Mouse (Mus musculus): Measurements from ENCODE around the gene Scaf4. TPM values are rescaled to one million over a fixed set of nuclear protein-coding genes. Genes with fewer than 3 reads are reported as not detected.
A peak's percentile ranks its signal among the peaks of the same experiment; 100 is the strongest.
"Not testable (repeated sequence)": the region's sequence is repeated elsewhere in the genome, so short reads cannot be mapped to it uniquely, and the experiment has no call there.

Scaf4 gene
- total RNA-seq, 4 experiments from 2014 or later = 13.5 to 18.9 (median 15.9) TPM

DNA sequence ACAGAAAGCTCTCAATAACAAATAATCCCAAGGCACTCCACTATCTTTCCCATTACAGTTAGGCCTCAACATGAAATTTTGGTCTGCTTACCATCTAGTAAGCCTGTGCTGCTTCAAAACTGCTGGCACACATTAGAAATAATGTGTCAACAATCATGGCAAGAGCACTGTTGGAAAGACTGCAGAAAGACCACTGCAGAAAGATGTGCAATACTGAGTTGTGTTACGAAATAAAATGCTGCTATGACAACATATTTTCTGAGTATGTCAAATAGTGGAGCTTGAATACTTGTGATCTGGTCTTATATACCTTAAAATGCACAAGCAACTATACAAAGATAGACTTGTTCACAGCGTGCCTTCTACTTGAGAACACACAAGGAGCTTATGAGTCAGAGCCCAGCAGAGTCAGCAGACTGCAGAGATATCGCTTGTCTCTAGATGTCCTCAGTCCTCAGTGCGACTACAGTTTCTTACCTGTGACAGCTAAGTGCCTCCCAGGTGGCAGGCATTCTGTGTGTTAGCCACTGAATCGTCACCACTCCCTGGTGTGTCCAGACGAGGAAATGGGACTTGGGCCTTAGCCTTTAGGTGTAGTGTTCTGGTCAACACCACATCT lies 45.1 kb downstream of the Scaf4 start:
- no peak for DNase-seq (ENCODE audit: low spot score in 2 of 2)

DNA sequence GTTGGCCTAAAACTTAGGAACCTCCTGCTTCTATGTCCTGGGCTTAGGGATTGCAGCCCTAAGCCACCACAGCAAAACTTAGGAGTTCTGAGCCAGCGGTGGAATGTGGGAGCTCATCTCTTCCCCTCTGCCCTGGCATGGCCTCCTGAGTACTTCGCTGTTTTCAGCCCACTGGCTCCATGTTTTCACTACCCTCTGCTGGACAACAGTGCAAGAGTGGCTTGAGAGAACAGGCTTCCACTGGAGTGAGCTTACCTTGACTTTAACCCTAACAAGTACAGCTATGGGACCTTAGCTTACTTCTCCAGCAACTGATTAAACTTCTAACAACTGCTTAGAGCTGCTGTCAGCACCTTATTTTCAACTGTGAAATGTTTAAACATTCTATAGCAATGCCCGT lies 49.1 kb downstream of the Scaf4 start:
- DNase-seq (ENCODE audit: low spot score in 2 of 2) = no peak

DNA sequence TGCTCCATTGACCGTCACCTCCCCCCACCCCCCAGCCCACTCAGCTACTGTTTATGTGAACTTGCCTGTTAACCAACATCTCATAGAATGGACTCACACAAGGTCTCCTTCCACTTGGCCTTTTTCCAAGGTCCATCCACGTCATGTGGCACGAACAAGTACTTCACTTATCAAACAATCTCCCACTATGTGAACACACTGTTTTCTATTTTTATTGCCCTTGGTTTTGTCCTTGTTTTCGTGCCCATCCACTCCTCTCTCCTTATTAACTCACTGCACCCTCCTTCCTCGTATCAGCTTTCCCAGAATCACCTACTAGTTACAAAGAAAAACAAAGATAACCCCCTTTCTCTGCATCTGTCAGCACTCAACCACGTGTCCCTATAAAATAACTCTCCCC lies 49.7 kb downstream of the Scaf4 start:
- no peak for DNase-seq (ENCODE audit: low spot score in 2 of 2)

- no peak for DNase-seq (ENCODE audit: low spot score in 2 of 2)
These were observed 50.6 kb downstream of the Scaf4 start for GRCm38 (mm10) chr16:90233702-90234101.

GRCm38 (mm10) chr16:90231302-90231701 lies 53.0 kb downstream of the Scaf4 start:
- DNase-seq (ENCODE audit: low spot score in 2 of 2) = no peak

DNA sequence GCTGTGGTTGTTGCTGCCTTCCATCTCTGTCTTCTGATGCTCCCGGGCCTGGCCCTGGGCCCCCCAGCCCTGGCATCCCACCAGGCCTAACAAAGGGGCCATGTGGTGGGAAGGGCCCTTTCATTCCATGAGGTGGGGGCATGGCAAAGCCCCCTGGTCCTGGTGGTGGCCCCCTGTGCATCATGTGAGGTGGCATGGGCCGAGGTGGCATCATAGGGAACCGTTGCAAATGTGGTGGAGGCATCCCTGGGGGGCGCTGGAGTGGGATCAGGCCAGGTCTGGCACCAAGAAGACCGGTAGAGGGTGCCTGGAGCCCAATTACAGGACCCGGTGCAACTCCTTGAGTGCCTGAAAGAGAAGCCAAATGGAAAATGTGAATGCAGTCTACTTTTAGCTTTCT lies 54.4 kb downstream of the Scaf4 start:
- no peak for DNase-seq (ENCODE audit: low spot score in 2 of 2)

DNA sequence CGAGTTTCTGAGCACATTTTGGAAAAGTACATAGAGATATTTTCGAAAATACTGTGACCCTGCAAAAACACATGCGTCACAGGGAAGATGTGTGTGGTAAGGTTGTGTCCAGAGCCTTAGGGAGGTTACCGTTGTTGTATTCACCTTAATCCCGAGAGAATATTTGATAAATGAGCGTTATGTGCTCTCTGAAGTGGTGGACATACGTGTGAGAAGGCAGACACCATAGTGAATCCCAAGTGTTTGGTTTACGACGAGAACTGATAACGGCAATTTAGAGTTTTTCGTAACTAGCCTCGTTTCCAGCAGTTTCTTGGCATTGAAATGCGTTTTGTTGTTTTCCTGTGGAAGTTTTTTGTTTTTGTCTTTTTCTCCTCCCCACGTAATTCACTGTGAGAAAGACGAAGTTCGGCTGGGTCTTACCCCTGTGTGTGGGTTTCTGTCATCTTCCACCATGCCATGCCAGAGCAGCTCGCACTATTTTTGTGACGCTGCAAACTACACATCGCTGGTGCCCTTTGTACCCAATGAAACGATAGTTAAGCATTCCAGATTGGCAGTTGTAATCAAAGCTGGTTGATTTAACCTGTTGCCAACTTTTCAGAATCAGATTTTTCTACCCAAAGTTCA lies 62.7 kb downstream of the Scaf4 start:
- DNase-seq (ENCODE audit: low spot score in 2 of 2) = no peak

GRCm38 (mm10) chr16:90220892-90221431 lies 63.3 kb downstream of the Scaf4 start:
- no peak for DNase-seq (ENCODE audit: low spot score in 2 of 2)

- peak; percentile 87 to 90 for DNase-seq (ENCODE audit: low spot score in 2 of 2)
These were observed 64.0 kb downstream of the Scaf4 start, which contains the start of gene Sod1 for GRCm38 (mm10) chr16:90220026-90220891. Gene Sod1 (plus strand): TSS chr16:90220754.

- DNase-seq (ENCODE audit: low spot score in 2 of 2) = not testable (repeated sequence)
These were observed 64.9 kb downstream of the Scaf4 start for GRCm38 (mm10) chr16:90219445-90219844.

GRCm38 (mm10) chr16:90217926-90218325 lies 66.4 kb downstream of the Scaf4 start:
- DNase-seq (ENCODE audit: low spot score in 2 of 2) = no peak

GRCm38 (mm10) chr16:90217356-90217755 lies 66.9 kb downstream of the Scaf4 start:
- no peak for DNase-seq (ENCODE audit: low spot score in 2 of 2)

GRCm38 (mm10) chr16:90216414-90216813 lies 67.9 kb downstream of the Scaf4 start:
- DNase-seq (ENCODE audit: low spot score in 2 of 2) = no peak

GRCm38 (mm10) chr16:90215879-90216278 lies 68.4 kb downstream of the Scaf4 start:
- not testable (repeated sequence) for DNase-seq (ENCODE audit: low spot score in 2 of 2)

DNA sequence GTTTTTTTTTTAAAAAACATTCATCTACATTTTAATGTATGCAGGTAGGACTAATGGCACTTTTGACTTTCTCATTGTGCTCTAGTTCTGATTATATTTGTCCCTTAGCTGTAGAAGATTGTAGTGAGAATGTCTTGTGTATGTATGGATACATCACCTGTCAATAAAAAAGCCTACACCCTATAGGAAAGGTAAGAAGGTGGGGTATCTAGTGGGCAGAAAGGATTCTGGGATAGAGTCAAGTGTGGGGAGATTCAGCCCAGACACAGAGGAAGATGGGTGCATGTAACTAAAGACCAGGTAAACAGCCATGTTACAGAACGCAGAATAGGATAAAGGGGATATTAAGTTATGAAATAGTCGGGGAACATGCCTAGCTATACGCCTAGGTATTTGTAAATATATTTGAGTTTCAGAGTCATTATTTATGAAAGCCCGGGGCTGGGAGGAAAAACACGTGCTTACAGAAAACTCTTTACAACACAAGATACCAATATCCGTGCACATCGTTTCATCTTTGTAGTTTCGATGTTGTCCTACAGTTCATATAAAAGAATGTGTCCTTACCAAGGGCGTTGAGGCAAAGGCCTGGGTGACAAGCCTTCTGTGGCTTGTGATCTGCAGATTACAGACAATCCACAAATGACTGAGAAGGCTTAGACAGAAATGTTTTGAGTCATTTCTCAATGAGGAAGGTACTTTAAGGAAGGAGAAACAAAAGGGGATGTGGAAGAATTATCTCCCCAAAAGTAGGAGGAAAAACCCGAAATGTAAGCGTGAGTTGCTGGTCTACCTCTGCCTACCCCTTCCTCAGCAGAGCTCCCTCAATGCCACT lies 69.4 kb downstream of the Scaf4 start:
- no peak for DNase-seq (ENCODE audit: low spot score in 2 of 2)

- DNase-seq (ENCODE audit: low spot score in 2 of 2) = no peak
These were observed 70.6 kb downstream of the Scaf4 start for GRCm38 (mm10) chr16:90213477-90214339.

- DNase-seq (ENCODE audit: low spot score in 2 of 2) = no peak
These were observed 72.5 kb downstream of the Scaf4 start for GRCm38 (mm10) chr16:90211767-90212166.

- no peak for DNase-seq (ENCODE audit: low spot score in 2 of 2)
These were observed 73.6 kb downstream of the Scaf4 start for GRCm38 (mm10) chr16:90210717-90211116.

DNA sequence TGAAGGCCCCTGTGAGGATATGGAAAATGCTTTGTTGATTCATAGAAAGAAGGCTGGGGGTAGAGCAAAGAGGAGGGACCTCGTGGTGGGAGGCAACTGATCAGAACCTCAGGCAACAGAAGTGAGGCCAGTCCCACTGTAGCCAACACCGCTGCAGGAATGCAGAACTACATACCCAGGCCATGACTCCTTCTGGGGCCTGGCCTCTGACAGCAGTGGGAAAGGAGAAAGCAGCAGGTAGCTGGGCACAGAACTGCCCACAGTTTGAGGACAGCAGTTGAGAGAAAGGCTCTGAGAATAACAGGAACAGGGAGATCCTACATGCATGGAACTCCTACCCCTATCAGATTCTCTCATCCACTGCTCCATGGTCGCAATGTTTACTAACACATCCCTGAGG lies 75.3 kb downstream of the Scaf4 start:
- no peak for DNase-seq (ENCODE audit: low spot score in 2 of 2)

DNA sequence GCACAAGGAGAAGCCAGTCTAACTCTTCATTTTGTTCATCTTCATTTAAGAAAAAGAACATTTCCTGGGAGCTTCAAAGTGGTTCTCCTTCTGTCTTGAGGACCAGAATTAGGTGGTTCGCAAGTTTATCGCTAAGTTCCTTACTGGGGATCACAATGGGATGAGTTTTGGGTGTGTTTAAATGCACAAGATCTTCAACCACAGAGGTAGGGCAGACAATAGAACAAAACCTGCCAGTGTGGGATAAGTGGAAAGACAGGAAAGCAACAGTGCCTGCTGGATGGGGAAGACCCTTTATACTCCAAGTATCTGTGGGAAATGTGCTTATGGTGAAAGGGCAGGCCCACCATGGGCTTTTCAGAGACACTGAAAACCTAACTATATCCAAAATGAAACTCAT lies 79.4 kb downstream of the Scaf4 start:
- no peak for DNase-seq (ENCODE audit: low spot score in 2 of 2)

Measured in gastrocnemius, adult 8-10 months (tissue).